Mouse (Mus musculus) left cerebral cortex, postnatal 36 days (tissue): Measurements from ENCODE around the gene Gga1. TPM values are rescaled to one million over a fixed set of nuclear protein-coding genes. Genes with fewer than 3 reads are reported as not detected.
"Not testable (repeated sequence)": the region's sequence is repeated elsewhere in the genome, so short reads cannot be mapped to it uniquely, and the experiment has no call there.

Source experiments
- DNase-seq, 2 experiments: peaks; one replicate each; pipeline ENCODE4 v3.0.0; 2021 to 2022; ENCODE audit warnings: low spot score in 2 of 2, mixed read lengths in 1 of 2
- intact Hi-C: fragments of 180-260 bp; cut with DNase I; formaldehyde crosslinking; loops from one replicate; pipeline ENCODE4 v1.15.1; 2025
- total RNA-seq, 2 experiments: library from RNA; stranded (reverse); gene quantifications; 2 replicates each; pipeline ENCODE4 v1.2.3; 2021

Gene Gga1
- total RNA-seq, 2 experiments from 2014 or later, result 57.6 to 65.0 TPM

- intact Hi-C loops, result loop anchor here (5.0 kb wide), 1 partner anchor 42 kb away; no protein-coding TSS in a partner anchor
- no peak for DNase-seq
These were observed 8.2 kb upstream of the Gga1 start for GRCm38 (mm10) chr15:78868826-78869233.

DNA sequence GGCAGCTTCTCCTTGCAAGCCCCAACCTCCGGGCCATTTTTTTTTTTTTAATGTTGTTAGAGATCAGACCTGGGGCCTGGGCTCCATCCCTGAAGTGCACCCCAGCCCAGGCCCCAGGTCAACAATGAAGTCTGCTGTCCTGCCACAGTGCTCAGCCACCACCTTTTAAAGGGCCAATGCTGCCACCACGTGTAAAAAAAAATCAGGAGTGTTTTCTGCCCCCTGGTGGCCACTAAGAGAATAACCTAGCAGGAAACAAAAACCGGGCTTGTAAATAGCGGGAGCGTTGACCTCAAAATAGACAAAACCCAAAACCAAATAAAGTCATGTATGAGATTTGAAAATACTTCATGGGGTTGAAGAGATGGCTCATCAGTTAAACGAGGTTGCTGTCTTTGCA lies 7.2 kb upstream of the Gga1 start:
- DNase-seq, result peak in 1 of 2 experiments; percentile 30
- intact Hi-C loops, result loop anchor here (5.0 kb wide), 1 partner anchor 42 kb away; no protein-coding TSS in a partner anchor

GRCm38 (mm10) chr15:78872021-78872608 lies 4.9 kb upstream of the Gga1 start:
- DNase-seq, result no peak
- intact Hi-C loops, result no loop called here

GRCm38 (mm10) chr15:78873803-78874435 lies 3.1 kb upstream of the Gga1 start:
- DNase-seq, result no peak
- intact Hi-C loops, result no loop called here

DNA sequence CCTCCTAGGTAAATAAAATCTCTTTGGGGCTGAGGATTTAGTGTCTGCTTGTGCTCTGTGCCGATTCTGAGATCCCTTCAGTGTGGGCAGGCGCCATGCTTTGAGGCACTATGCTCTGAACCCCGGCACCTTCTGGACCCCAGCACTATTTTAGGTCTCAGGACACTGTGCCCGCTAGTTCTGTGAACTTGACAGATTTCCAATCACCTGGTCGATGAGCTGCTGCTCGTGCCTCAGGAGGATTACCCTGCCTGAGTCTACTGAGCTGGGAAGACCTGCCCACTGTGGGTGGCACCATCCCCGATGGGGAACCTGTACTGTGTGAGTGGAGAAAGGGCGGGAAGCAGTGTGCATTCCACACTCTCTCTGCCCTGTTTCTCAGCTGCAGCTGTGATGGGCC lies 2.0 kb upstream of the Gga1 start:
- DNase-seq, result no peak
- intact Hi-C loops, result no loop called here

DNA sequence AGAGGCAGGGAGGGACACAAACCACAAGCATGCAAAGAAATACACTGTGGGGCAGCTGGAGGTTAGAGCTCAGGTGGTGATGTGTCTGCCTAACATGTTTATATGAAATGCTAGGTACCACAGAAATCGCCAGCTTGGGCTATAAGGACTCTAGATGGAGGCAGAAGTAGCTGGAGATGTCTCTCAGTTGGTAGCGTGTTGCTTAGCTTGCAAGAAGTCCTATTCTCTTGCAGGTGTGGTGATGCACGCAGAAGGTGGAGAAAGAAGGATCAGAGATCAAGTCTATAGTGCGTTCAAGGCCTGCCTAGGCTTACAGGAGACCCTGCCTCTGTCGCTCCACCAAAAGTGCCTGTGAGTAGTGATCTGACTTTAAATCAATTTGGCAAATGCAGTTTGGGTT lies 1.5 kb upstream of the Gga1 start:
- no peak for DNase-seq
- intact Hi-C loops, result no loop called here

DNA sequence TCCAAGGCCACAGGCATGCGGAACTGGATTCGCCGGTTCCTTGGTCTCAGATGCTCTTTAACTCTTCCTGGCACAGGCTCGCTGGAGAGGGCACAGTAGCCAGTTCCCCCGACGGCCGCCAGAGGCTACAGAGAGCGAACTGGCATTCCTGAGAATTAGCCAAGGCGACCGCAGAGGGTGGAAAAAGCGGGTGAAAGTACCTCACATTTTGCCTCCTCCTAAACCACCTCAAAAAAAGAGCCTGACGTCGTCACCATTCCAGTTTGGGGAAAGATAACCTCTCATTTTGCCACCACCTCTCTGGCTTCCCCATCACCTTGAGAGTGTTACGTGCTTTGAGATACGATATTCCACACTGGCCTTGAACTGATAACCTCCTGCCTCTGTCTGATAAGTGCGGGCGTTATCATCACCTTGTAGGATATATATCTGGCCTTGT lies 713 bp upstream of the Gga1 start:
- peak; percentile 64 to 71 for DNase-seq
- intact Hi-C loops, result no loop called here

GRCm38 (mm10) chr15:78877810-78878390 lies 910 bp downstream of the Gga1 start:
- intact Hi-C loops, result no loop called here
- DNase-seq, result no peak

- DNase-seq, intact Hi-C loops: not testable (repeated sequence)
These were observed 2.0 kb downstream of the Gga1 start for GRCm38 (mm10) chr15:78878792-78879516.

GRCm38 (mm10) chr15:78880432-78880831 lies 3.4 kb downstream of the Gga1 start:
- DNase-seq, result no peak
- intact Hi-C loops, result no loop called here

DNA sequence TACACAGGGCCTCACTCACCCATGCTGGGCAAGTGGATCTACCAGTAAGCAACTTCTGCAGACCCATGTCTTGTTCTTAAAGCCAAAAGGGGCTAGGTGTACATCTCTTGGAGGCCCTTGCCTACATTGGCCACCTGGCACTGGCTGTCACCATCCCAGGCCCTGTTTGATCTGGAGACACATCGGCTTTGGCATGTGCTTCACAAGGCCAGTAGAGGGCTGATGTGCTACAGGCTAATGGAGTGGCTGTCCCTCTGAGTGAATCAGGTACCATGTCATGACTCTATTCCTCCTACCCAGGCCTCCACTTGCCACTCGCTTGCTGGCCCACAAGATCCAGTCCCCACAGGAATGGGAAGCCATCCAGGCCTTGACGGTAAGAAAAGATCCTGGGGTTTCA lies 4.8 kb downstream of the Gga1 start:
- intact Hi-C loops, result no loop called here
- no peak for DNase-seq

- DNase-seq, result no peak
- intact Hi-C loops, result no loop called here
These were observed 12.4 kb downstream of the Gga1 start for GRCm38 (mm10) chr15:78889401-78889853.

DNA sequence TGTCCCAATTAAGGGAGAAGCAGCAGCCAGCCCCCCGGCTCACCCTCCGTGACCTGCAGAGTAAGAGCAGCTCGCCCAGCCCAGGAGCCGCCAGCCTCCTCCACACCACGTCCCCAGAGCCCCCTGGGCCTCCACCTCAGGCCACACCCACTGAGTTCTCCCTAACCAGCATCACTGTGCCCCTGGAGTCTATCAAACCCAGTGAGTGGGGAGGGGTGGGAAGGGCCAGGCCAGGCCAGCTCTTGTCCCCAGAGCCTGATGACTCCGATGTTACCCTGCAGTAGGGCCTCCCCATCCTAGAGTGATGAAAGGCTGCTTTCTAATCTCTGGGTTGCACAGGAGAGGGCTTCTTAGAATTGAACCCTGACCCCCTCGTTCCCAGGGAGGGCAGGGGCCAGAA lies 15.4 kb downstream of the Gga1 start:
- intact Hi-C loops, result no loop called here
- DNase-seq, result no peak

- DNase-seq, result no peak
- intact Hi-C loops, result no loop called here
These were observed 17.7 kb downstream of the Gga1 start for GRCm38 (mm10) chr15:78894726-78895125.

- no peak for DNase-seq
- intact Hi-C loops, result no loop called here
These were observed 18.8 kb downstream of the Gga1 start for GRCm38 (mm10) chr15:78895741-78896140.

GRCm38 (mm10) chr15:78896149-78896548 lies 19.2 kb downstream of the Gga1 start:
- no peak for DNase-seq
- intact Hi-C loops, result no loop called here

- intact Hi-C loops, result no loop called here
- DNase-seq, result no peak
These were observed 20.5 kb downstream of the Gga1 start for GRCm38 (mm10) chr15:78897488-78897887.

GRCm38 (mm10) chr15:78898507-78899001 lies 21.6 kb downstream of the Gga1 start:
- intact Hi-C loops, result no loop called here
- DNase-seq, result no peak

DNA sequence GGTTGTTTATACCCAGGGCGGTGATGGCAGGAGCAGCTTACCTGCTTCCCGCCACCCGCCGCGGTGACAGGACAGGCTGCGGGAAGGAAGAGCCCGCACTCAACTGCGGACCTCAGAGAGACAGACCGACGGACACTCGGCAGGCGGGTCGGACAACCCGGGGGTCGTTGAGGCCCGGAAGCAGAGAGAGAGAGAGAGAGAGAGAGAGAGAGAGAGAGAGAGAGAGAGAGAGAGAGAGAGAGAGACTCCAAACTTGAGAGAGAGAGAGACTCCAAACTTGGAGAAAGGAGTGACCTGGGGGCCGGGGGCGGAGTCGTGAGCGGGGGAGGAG lies 22.4 kb downstream of the Gga1 start, which contains the start of gene Gm49510:
Gm49510 (plus strand) TSS at position 259 of the 331 bp plus-strand sequence.
- intact Hi-C loops, result no loop called here
- no peak for DNase-seq
